ENCODE assay signal across 8 mouse cellular contexts in genomic region chr10:80702536-80703390, GRCm38 (mm10). TPM values are rescaled to one million over a fixed set of nuclear protein-coding genes. Genes with fewer than 3 reads are reported as not detected.
DNase-seq lines count a peak whose midpoint lies in the region; ATAC-seq and TF ChIP-seq lines count a peak whose summit lies in the region.

No protein-coding gene starts in this region.

- H3K4me3 ChIP-seq in cortical plate, adult 2 months (ENCODE audit: insufficient read depth, low read length), result peak overlapping the region; percentile 57

- intact Hi-C loops in left cerebral cortex, postnatal 10 days (cut with DNase I), result no loop called here

- peak overlapping the region; percentile 56 for H3K27ac ChIP-seq in cortical plate, adult 2 months (ENCODE audit: insufficient read depth, low read length)

- no peak for TF ChIP-seq CTCF in cortical plate, adult 2 months (IDR thresholded peaks at IDR 0.05; ENCODE audit: extremely low read depth, insufficient read depth, low read length)

- TF ChIP-seq POLR2A in cortical plate, adult 2 months (IDR thresholded peaks at IDR 0.05; ENCODE audit: extremely low read depth, insufficient read depth, low read length), result peak; percentile 48; the same call in 1 of the 2 replicates

- ATAC-seq in activated CD4-positive, CD25-positive, alpha-beta regulatory T cell, adult 4 months, result peak; percentile 53
- peak; percentile 46 for ATAC-seq in inflammation-experienced regulatory T-cells, adult 6 months
- peak; percentile 67 for ATAC-seq in megakaryocyte-erythroid progenitor cell, adult 5-6 weeks (replicated peaks; ENCODE audit: low FRiP score, low TSS enrichment, poor library complexity, severe bottlenecking)

- peak; percentile 92 for DNase-seq in gastrocnemius, postnatal 10 days
- peak; percentile 95 to 98 for DNase-seq in left cerebral cortex, postnatal 10 days (ENCODE audit: extremely low spot score in 1 of 2, low spot score in 2 of 2)
- peak; percentile 93 for DNase-seq in right cerebral cortex, postnatal 25 days
- peak; percentile 94 to 96 for DNase-seq in urinary bladder, postnatal 4 days (ENCODE audit: low spot score in 2 of 2)

- H3K4me1 ChIP-seq in cortical plate, adult 2 months (ENCODE audit: control insufficient read depth, insufficient read depth, low read length), result peaks cover 2% of the 10 kb centered on the region; the same call in 1 of the 2 replicates

RNA-seq across cellular contexts. Expression of gene Izumo4, which starts 0.8 kb away (rescaled TPM):
- 10 to 100 TPM; 80.1 to 96.5 TPM for polyA plus RNA-seq in activated CD4-positive, CD25-positive, alpha-beta regulatory T cell, adult 4 months (2017; shearing (Covaris generic))
- polyA plus RNA-seq in cortical plate, adult 2 months (2012; rRNA removed), result 111 and 118 TPM in 2 replicates
- total RNA-seq in gastrocnemius, postnatal 10 days (2021), result 1 to 10 TPM; 4.3 to 6.1 TPM
- 100 to 1,000 TPM in 2 of 3 experiments, 10 to 100 TPM in 1; 71.4 to 109 (median 107) TPM for polyA plus RNA-seq in inflammation-experienced regulatory T-cells, adult 6 months (2017; shearing (Covaris generic))
- 10 to 100 TPM; 56.3 to 63.5 TPM for total RNA-seq in left cerebral cortex, postnatal 10 days (2021)
- 22.8 and 26.4 TPM in 2 replicates for total RNA-seq in megakaryocyte-erythroid progenitor cell, adult 5-6 weeks (2014; fragmentation: Nextera tagmentation)
- total RNA-seq in megakaryocyte-erythroid progenitor cell, adult 5-6 weeks (2017), result 3.0 and 4.5 TPM in 2 replicates

RNA-seq across cellular contexts. Expression of gene Mob3a, which starts 1.0 kb away (rescaled TPM):
- 100 to 1,000 TPM; 212 to 221 TPM for polyA plus RNA-seq in activated CD4-positive, CD25-positive, alpha-beta regulatory T cell, adult 4 months (2017; shearing (Covaris generic))
- 7.9 and 9.4 TPM in 2 replicates for polyA plus RNA-seq in cortical plate, adult 2 months (2012; rRNA removed)
- total RNA-seq in gastrocnemius, postnatal 10 days (2021), result 10 to 100 TPM in 1 of 2 experiments, 1 to 10 TPM in 1; 8.6 to 13.1 TPM
- polyA plus RNA-seq in inflammation-experienced regulatory T-cells, adult 6 months (2017; shearing (Covaris generic)), result 100 to 1,000 TPM; 190 to 248 (median 240) TPM
- 10 to 100 TPM; 21.8 to 24.7 TPM for total RNA-seq in left cerebral cortex, postnatal 10 days (2021)
- 22.8 and 29.1 TPM in 2 replicates for total RNA-seq in megakaryocyte-erythroid progenitor cell, adult 5-6 weeks (2014; fragmentation: Nextera tagmentation)
- total RNA-seq in megakaryocyte-erythroid progenitor cell, adult 5-6 weeks (2017), result 30.5 and 38.6 TPM in 2 replicates

RNA-seq across cellular contexts. Expression of gene Mknk2, which starts 24.9 kb away (rescaled TPM):
- 10 to 100 TPM; 56.1 to 64.2 TPM for polyA plus RNA-seq in activated CD4-positive, CD25-positive, alpha-beta regulatory T cell, adult 4 months (2017; shearing (Covaris generic))
- polyA plus RNA-seq in cortical plate, adult 2 months (2012; rRNA removed), result 47.1 and 54.0 TPM in 2 replicates
- total RNA-seq in gastrocnemius, postnatal 10 days (2021), result 100 to 1,000 TPM; 142 to 160 TPM
- polyA plus RNA-seq in inflammation-experienced regulatory T-cells, adult 6 months (2017; shearing (Covaris generic)), result 10 to 100 TPM; 50.3 to 61.4 (median 50.9) TPM
- 10 to 100 TPM; 46.1 to 47.1 TPM for total RNA-seq in left cerebral cortex, postnatal 10 days (2021)
- total RNA-seq in megakaryocyte-erythroid progenitor cell, adult 5-6 weeks (2014; fragmentation: Nextera tagmentation), result 149 and 158 TPM in 2 replicates
- 78.4 and 117 TPM in 2 replicates for total RNA-seq in megakaryocyte-erythroid progenitor cell, adult 5-6 weeks (2017)

RNA-seq across cellular contexts. Expression of gene Ap3d1, which starts 39.3 kb away (rescaled TPM):
- 10 to 100 TPM; 22.7 to 24.0 TPM for polyA plus RNA-seq in activated CD4-positive, CD25-positive, alpha-beta regulatory T cell, adult 4 months (2017; shearing (Covaris generic))
- polyA plus RNA-seq in cortical plate, adult 2 months (2012; rRNA removed), result 157 and 159 TPM in 2 replicates
- total RNA-seq in gastrocnemius, postnatal 10 days (2021), result 10 to 100 TPM; 27.7 to 37.1 TPM
- 10 to 100 TPM; 20.9 to 33.0 (median 29.8) TPM for polyA plus RNA-seq in inflammation-experienced regulatory T-cells, adult 6 months (2017; shearing (Covaris generic))
- total RNA-seq in left cerebral cortex, postnatal 10 days (2021), result 100 to 1,000 TPM; 146 to 151 TPM
- 54.1 and 79.5 TPM in 2 replicates for total RNA-seq in megakaryocyte-erythroid progenitor cell, adult 5-6 weeks (2014; fragmentation: Nextera tagmentation)
- 36.6 and 37.8 TPM in 2 replicates for total RNA-seq in megakaryocyte-erythroid progenitor cell, adult 5-6 weeks (2017)

RNA-seq across cellular contexts. Expression of gene Btbd2, which starts 45.9 kb away (rescaled TPM):
- 1 to 10 TPM; 5.5 to 6.1 TPM for polyA plus RNA-seq in activated CD4-positive, CD25-positive, alpha-beta regulatory T cell, adult 4 months (2017; shearing (Covaris generic))
- 98.8 and 102 TPM in 2 replicates for polyA plus RNA-seq in cortical plate, adult 2 months (2012; rRNA removed)
- 10 to 100 TPM; 39.9 to 40.3 TPM for total RNA-seq in gastrocnemius, postnatal 10 days (2021)
- polyA plus RNA-seq in inflammation-experienced regulatory T-cells, adult 6 months (2017; shearing (Covaris generic)), result 10 to 100 TPM in 1 of 3 experiments, 1 to 10 TPM in 2; 3.4 to 10.4 (median 9.2) TPM
- total RNA-seq in left cerebral cortex, postnatal 10 days (2021), result 10 to 100 TPM; 89.6 to 91.0 TPM
- 27.4 and 32.0 TPM in 2 replicates for total RNA-seq in megakaryocyte-erythroid progenitor cell, adult 5-6 weeks (2014; fragmentation: Nextera tagmentation)
- total RNA-seq in megakaryocyte-erythroid progenitor cell, adult 5-6 weeks (2017), result 11.8 and 14.8 TPM in 2 replicates

Comparison
In these comparisons a context has a peak if more than half of its experiments do, and no peak if none do; other contexts are left out.
1. Peak in every context shown above with its lines: DNase-seq, ATAC-seq, H3K4me3 ChIP-seq and H3K27ac ChIP-seq.